Mouse (Mus musculus): ENCODE measurements at regions not wholly inside any gene's neighbourhood (a gene's known extent, or its start where the extent isn't known, plus 50 kb on each side); places are given as distances from the start of the nearest gene placed in this dataset.

DNA sequence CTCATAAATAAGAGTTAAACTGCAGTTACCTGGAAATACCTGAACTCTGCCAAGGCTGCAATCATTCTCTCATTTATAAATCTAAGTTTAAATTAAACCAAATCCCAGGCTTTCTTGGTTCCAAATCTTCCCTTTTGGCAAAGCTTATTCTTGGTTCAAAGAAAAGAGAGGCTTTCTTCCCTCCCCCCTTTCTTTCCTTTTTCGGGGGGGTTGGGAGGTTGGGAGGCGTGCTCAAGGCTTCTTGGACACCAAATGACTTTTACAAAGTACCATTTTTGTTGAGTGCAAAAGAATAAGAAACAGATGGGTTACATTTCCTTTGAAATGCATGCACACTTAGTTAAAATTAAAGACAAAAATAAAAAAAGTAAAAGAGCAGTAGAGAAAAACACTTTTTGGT is 105.4 kb upstream of the Mroh9 start:
- no peak for DNase-seq (ENCODE audit: low spot score in 2 of 2)

DNA sequence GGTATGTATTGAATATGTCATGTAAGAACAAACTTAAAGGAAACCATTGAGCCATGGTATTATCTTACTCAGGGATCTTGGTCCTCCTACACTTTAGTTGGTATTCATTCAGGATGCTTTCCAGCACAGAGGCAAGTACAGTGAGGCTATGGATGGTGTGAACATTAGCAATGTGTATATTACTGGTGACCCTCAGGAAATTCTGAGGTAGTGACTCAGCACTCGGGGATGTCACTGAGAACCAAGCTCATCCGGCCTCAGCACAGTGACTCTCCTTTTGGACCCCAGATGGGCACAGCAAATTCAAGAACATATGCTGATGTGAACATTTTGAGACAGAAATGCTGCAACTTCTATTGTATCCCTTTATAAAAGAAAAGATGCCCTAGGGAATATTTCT is 96.4 kb upstream of the Mroh9 start:
- no peak for DNase-seq (ENCODE audit: low spot score in 2 of 2)

DNA sequence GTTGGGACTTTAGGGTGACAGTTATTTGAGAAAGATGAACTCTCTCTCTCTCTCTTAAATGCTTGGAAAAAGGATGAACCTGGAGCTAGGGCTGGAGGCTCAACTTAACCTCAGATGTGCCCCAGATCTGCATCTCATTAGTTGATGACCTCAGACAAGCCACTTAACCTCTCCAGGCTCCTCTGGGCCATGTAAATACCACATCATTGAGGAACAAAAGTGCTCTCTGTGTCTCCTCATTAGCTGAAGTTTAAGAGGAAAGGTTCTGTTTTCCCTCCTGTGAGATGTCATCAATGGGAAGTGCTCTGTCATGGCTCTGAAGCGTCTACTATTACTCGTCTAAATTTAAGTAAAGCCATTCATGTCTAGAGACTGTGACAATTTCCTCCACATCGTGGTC is 91.5 kb upstream of the Mroh9 start:
- no peak for DNase-seq (ENCODE audit: low spot score in 2 of 2)

DNA sequence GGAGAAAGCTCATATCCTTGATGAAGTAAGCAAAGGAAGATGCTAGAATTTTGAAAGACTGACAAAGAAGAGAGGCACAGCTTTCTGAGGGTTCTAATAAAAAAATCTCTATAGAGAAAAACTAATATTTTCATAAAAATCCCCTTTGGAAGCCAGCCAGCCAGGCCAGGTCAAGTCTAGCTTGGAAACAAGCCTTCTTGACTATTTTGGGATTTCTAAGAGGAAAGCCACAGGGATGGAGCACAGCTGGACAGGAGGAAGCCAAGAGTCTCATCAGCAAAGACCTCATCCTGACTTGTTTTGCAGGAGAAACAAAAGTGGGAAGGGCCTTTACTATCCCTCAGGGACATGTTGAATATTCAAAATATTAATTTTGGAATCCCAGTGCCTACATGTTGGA is 81.6 kb upstream of the Mroh9 start:
- no peak for DNase-seq (ENCODE audit: low spot score in 2 of 2)

DNA sequence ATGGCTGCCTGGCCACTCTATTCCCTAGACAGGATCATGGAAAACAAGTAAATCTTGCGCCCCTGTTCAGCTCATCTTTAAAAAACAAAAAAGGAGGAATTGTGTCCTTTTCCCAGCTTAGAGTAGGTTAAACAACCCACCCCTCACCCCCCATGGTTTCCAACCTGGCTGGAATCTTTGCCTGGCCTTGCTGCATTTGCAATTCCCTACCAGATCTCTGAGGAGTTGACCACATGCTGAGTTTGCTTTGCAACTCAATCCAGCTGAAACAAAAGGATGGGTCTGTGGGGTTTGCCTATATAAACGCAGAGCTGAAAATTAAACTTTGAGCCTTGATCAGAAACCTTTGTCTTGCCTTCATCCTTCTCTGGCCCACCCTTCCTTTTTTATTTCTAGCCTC is 78.2 kb upstream of the Mroh9 start:
- no peak for DNase-seq (ENCODE audit: low spot score in 2 of 2)

DNA sequence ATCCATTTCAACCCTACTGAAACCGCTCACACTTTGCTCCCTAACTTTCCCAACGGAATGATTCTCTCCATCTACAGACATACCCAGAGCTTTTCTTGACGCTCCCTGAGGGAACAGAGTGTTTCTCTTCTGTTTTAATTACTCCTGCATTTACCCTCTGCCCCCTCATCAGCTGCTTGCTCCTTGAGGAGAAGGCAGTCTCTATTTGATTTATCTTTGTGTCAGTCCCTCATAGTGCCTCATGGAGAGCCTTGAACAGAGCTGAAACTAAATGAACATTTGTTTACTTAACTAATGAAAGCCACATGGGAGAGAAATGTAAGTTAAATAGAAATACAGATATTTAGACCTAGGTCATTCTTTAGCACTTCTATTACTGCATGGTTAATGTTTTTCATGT is 74.4 kb upstream of the Mroh9 start:
- no peak for DNase-seq (ENCODE audit: low spot score in 2 of 2)

DNA sequence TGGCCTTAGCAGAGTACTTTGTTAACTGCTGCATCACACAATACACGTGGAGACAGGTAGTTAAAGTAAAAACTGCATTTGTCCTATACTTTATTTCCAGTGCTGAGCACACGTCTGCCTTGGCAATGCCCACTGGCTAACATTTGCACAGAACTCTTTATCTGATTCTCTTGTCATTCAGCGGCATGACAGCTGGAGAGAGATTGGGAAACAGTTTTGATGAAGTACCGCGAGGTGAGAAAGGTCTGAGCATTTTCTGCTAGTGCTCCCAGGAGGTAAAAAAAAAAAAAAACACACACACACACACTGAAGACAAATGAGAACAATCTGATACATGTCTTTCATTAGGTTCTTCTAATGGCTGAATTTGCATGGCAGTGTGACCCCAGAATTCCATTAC is 73.0 kb upstream of the Mroh9 start:
- DNase-seq (ENCODE audit: low spot score in 2 of 2) = no peak

DNA sequence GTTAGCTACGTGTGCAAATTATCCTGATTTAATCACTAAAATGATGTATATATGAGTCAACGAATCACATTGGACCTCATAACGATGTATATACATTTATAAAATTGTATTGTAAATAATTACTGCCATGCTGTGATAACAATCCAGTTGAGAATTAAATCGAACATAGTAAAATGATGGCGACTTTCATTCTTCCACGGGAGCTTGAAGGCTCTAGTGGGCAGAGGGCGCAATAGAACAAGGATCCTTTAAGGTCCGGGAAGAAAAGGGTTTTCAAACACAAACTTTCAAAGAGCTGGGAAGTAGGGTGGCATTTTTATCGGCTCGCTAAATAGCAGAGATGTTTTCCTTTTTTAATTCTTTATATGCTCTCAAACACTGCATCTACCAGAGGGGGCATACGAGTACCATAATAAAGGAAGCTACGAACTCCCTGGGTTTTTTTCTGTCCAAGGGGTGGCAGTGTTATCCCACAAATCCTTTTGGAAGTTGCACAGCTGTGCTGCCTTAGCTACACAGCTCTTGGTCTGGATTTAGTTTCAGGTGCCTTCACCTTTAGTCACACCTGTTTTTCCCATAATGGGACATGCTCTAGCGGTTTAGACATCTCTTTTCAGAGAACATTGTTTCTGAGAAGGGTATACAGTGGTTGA is 64.9 kb upstream of the Mroh9 start:
- peak; percentile 80 for DNase-seq (ENCODE audit: low spot score in 2 of 2)

DNA sequence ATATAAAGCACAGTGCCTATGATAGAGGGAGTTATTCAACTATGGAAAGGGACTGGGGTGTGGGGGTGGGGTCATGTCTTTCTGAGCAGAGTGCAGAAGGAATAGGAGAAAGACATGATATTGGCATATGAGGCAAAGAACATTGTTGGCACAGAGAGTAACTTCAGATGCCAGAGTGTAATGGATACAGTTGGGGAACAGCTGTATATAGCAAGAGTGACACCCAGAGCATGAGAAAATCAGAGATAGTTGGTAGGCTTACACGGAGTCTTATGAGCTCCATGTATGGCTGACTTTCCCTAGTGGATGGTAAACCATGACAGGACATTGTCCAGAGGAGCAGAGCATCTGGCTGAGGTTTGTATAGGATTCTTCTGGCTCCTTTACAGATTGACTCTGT is 61.2 kb upstream of the Mroh9 start:
- no peak for DNase-seq (ENCODE audit: low spot score in 2 of 2)

DNA sequence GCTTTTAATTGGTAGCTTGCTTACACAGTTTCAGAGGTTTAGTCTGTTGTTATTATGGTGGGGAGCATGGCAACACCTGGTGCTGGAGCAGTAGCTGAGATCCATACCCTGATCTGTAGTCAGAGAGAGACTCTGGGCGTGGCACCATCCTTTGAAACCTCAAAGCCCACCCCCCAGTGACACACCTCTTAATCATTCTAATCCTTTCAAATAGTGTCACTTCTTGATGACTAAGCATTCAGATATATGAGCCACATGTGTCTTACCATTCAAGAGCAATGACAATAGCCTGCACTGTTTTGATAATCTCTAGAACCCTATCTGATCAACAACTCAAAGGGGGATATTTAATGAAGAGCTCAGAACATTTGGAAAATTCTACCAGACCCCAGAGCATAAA is 57.6 kb upstream of the Mroh9 start:
- DNase-seq (ENCODE audit: low spot score in 2 of 2) = no peak

DNA sequence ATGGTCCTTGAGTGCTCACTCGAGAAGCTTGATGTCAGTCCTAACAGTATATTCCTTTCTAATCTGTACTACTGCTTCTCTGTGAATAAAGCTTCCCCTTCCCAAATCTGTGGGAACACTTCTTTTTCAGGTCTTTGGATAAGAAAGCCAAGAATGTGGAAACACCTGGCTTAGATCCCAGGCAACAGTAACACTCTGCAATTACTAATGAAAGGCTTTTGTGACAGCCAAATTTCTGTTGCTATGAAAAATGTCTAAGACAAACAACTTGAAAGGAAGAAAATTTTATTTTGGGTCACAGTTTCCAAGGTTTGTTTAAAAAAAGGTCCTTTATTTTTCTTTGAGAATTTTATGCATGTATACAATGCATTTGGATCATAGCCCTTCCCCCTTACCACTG is 56.0 kb upstream of the Mroh9 start:
- DNase-seq (ENCODE audit: low spot score in 2 of 2) = no peak

DNA sequence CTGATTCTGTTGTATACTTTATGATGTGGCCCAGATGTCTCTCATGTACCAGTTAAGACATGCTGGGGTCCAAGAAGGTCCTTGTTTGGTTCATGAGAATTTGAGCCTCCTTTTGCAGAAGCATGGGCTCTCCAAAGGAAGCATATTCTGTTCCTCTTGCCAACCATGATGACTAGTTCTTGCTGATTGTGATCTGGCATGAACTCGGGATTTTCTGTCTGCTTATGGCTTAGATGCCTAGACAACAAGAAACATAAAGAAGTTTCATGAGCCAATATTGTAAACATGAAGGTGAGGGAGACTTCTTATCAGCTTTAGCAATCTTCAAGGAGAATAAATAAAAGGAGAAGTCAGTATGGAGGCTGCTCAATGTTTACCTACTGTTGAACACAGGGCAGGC is 52.7 kb upstream of the Mroh9 start:
- no peak for DNase-seq (ENCODE audit: low spot score in 2 of 2)
